Mouse (Mus musculus) limb, embryonic 14.5 days (tissue): ENCODE results near the gene Aven. TPM values are rescaled to one million over a fixed set of nuclear protein-coding genes. Genes with fewer than 3 reads are reported as not detected.

ENCODE experiments used
- ATAC-seq: fragments of 200-750 bp; cut with Nextera tagmentation; 2 replicates; pipeline ENCODE4 v1.8.0; 2017; ENCODE audit warnings: low read depth, moderate number of reproducible peaks, moderate TSS enrichment; ENCODE audit not compliant: low FRiP score
- DNase-seq: peaks from one replicate; pipeline ENCODE4 v3.0.0-alpha.2; 2015; ENCODE audit warnings: low spot score
- H3K27ac ChIP-seq: fragments of 300-500 bp; sonication (generic); replicated peaks from 2 replicates; pipeline ENCODE4 v1.5.1; 2014; ENCODE audit warnings: low read depth, mild to moderate bottlenecking, low read length, moderate library complexity, mixed read lengths
- H3K27me3 ChIP-seq: fragments of 300-500 bp; sonication (generic); 2 replicates; pipeline ENCODE4 v1.6.1; 2014; ENCODE audit warnings: low read length, mixed read lengths; ENCODE audit not compliant: control insufficient read depth, insufficient read depth
- H3K36me3 ChIP-seq: fragments of 300-500 bp; sonication (generic); 2 replicates; pipeline ENCODE4 v1.6.1; 2014; ENCODE audit warnings: mild to moderate bottlenecking, low read length, moderate library complexity, mixed read lengths; ENCODE audit not compliant: control insufficient read depth, insufficient read depth
- H3K4me1 ChIP-seq: fragments of 300-500 bp; sonication (generic); 2 replicates; pipeline ENCODE4 v1.6.1; 2014; ENCODE audit warnings: antibody characterized with exemption, low read length, mixed read lengths; ENCODE audit not compliant: control insufficient read depth, insufficient read depth
- H3K4me2 ChIP-seq: fragments of 300-500 bp; sonication (generic); replicated peaks from 2 replicates; pipeline ENCODE4 v1.6.1; 2014; ENCODE audit warnings: low read depth, mild to moderate bottlenecking, low read length, moderate library complexity; ENCODE audit not compliant: severe bottlenecking
- H3K4me3 ChIP-seq: fragments of 300-500 bp; sonication (generic); replicated peaks from 2 replicates; pipeline ENCODE4 v1.5.1; 2014; ENCODE audit warnings: low read length
- H3K9ac ChIP-seq: fragments of 300-500 bp; sonication (generic); 2 replicates; pipeline ENCODE4 v1.6.1; 2014; ENCODE audit warnings: mild to moderate bottlenecking, low read depth, low read length, moderate library complexity; ENCODE audit not compliant: severe bottlenecking
- H3K9me3 ChIP-seq: fragments of 300-500 bp; sonication (generic); 2 replicates; pipeline ENCODE4 v1.6.1; 2016; ENCODE audit warnings: low read length; ENCODE audit not compliant: control insufficient read depth
- POLR2A ChIP-seq: fragments of 200-500 bp; IDR thresholded peaks from 2 replicates; pipeline ENCODE4 v1.8.0; 2012; ENCODE audit warnings: inconsistent platforms, mild to moderate bottlenecking, moderate library complexity, borderline replicate concordance; ENCODE audit not compliant: insufficient read depth, insufficient read length; ENCODE audit errors: extremely low read depth
- WGBS: fragments of 180-500 bp; shearing (Covaris S2); extraction: QIAGEN DNeasy Blood & Tissue Kit; methylation state at CpG from one replicate; pipeline ENCODE4 v1.1.7; 2014; 5-methylcytosine and 5-hydroxymethylcytosine counted together
- polyA plus RNA-seq, 2 experiments: library from polyadenylated mRNA; depleted of rRNA in 1 of 2; stranded (reverse) in 1 of 2; unstranded in 1 of 2; fragments of >200 nt; fragmentation: Nextera tagmentation in 1 of 2; extraction: Ambion mirVana in 1 of 2; gene quantifications; 2 replicates each; pipeline versions ENCODE4 v1.2.1 to v1.2.3; 2012 to 2014

Aven gene
- polyA plus RNA-seq, 2 experiments: 8.0 to 10.7 TPM

GRCm38 (mm10) chr2:112597064-112597463 is 104.3 kb downstream of the Aven start:
- Histone ChIP-seq H3K4me2 (no peak overlapping the region), H3K27me3 (no peaks in the 10 kb centered on the region), H3K27ac (no peak overlapping the region), H3K4me3 (no peak overlapping the region), H3K36me3 (no peaks in the 10 kb centered on the region), H3K4me1 (0 out of 2 replicates have a peak, but pooled peaks cover 5% of the 10 kb centered on the region), H3K9ac (no peak overlapping the region), H3K9me3 (no peaks in the 10 kb centered on the region)
- no peak for DNase-seq
- 65% methylated on average over 1 of the region's 1 CpGs for WGBS
- no peak for TF ChIP-seq POLR2A
- ATAC-seq: no peak

- Histone ChIP-seq H3K36me3 (no peaks in the 10 kb centered on the region), H3K4me1 (0 out of 2 replicates have a peak, but pooled peaks cover 8% of the 10 kb centered on the region), H3K27me3 (no peaks in the 10 kb centered on the region), H3K4me3 (no peak overlapping the region), H3K9ac (no peak overlapping the region), H3K27ac (no peak overlapping the region), H3K4me2 (no peak overlapping the region), H3K9me3 (no peaks in the 10 kb centered on the region)
- 71% methylated on average over 10 of the region's 10 CpGs for WGBS
- no peak for ATAC-seq
- no peak for TF ChIP-seq POLR2A
- no peak for DNase-seq
Measured at GRCm38 (mm10) chr2:112600222-112600621, 107.5 kb downstream of the Aven start.

DNA sequence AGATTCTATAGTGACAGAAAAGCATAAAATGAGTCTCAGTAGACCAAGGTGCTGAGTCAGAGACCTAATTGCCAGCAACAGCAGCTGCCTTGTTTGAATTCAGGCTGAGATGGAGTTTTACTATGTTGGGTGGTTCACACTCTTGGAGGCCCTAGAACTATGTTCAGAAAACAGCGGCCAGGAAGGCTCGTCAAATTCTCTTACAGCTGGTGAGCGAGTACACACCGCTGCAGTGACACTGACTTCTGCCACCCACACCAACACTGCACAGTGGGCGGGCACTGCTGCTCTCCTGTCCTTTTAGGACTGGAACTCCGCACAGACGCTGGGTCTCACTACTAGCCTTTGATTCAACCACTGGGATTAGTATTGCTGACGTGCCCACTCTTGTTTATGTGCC is 109.7 kb downstream of the Aven start:
- Histone ChIP-seq H3K4me3 (no peak overlapping the region), H3K27ac (no peak overlapping the region), H3K4me1 (0 out of 2 replicates have a peak, but pooled peaks cover 8% of the 10 kb centered on the region), H3K4me2 (no peak overlapping the region), H3K27me3 (no peaks in the 10 kb centered on the region), H3K36me3 (no peaks in the 10 kb centered on the region), H3K9me3 (no peaks in the 10 kb centered on the region), H3K9ac (no peak overlapping the region)
- WGBS: 44% methylated on average over 8 of the region's 8 CpGs
- TF ChIP-seq POLR2A: no peak
- ATAC-seq (no peak), DNase-seq (no peak)

- no peaks in the 10 kb centered on the region for H3K27me3 ChIP-seq
- H3K27ac ChIP-seq: no peak overlapping the region
- no peaks in the 10 kb centered on the region for H3K9me3 ChIP-seq
- no peak for DNase-seq
- 0 out of 2 replicates have a peak, but pooled peaks cover 3% of the 10 kb centered on the region for H3K4me1 ChIP-seq
- no peak overlapping the region for H3K4me3 ChIP-seq
- ATAC-seq: no peak
- H3K4me2 ChIP-seq: no peak overlapping the region
- 73% methylated on average over 3 of the region's 3 CpGs for WGBS
- TF ChIP-seq POLR2A: no peak
- no peaks in the 10 kb centered on the region for H3K36me3 ChIP-seq
- no peak overlapping the region for H3K9ac ChIP-seq
Measured at GRCm38 (mm10) chr2:112606536-112606935, 113.8 kb downstream of the Aven start.

- H3K27ac ChIP-seq: no peak overlapping the region
- no peaks in the 10 kb centered on the region for H3K4me1 ChIP-seq
- no peak overlapping the region for H3K4me3 ChIP-seq
- no peaks in the 10 kb centered on the region for H3K36me3 ChIP-seq
- DNase-seq: no peak
- no peaks in the 10 kb centered on the region for H3K27me3 ChIP-seq
- TF ChIP-seq POLR2A: no peak
- no peak overlapping the region for H3K4me2 ChIP-seq
- ATAC-seq: no peak
- H3K9me3 ChIP-seq: no peaks in the 10 kb centered on the region
- no peak overlapping the region for H3K9ac ChIP-seq
- WGBS: 79% methylated on average over 3 of the region's 3 CpGs
Measured at GRCm38 (mm10) chr2:112612628-112613027, 119.9 kb downstream of the Aven start.

GRCm38 (mm10) chr2:112614375-112614774 is 121.6 kb downstream of the Aven start:
- H3K9me3 ChIP-seq: no peaks in the 10 kb centered on the region
- ATAC-seq (no peak), DNase-seq (no peak)
- no peaks in the 10 kb centered on the region for H3K4me1 ChIP-seq
- TF ChIP-seq POLR2A: no peak
- no peaks in the 10 kb centered on the region for H3K27me3 ChIP-seq
- H3K9ac ChIP-seq: no peak overlapping the region
- no peak overlapping the region for H3K4me2 ChIP-seq
- H3K36me3 ChIP-seq: no peaks in the 10 kb centered on the region
- H3K27ac ChIP-seq: no peak overlapping the region
- H3K4me3 ChIP-seq: no peak overlapping the region
- 84% methylated on average over 7 of the region's 7 CpGs for WGBS
